Mouse (Mus musculus) midbrain, embryonic 10.5 days (tissue): ENCODE results near the gene Prr29. TPM values are rescaled to one million over a fixed set of nuclear protein-coding genes. Genes with fewer than 3 reads are reported as not detected.
A peak's percentile ranks its signal among the peaks of the same experiment; 100 is the strongest.
"Not testable (repeated sequence)": the region's sequence is repeated elsewhere in the genome, so short reads cannot be mapped to it uniquely, and the experiment has no call there.

Experiments
- DNase-seq: peaks from one replicate; pipeline ENCODE4 v3.0.0-alpha.2; 2017; ENCODE audit warnings: low spot score
- H3K27ac ChIP-seq: fragments of 300-500 bp; sonication (generic); replicated peaks from 2 replicates; pipeline ENCODE4 v1.5.1; 2016; ENCODE audit warnings: mild to moderate bottlenecking
- H3K27me3 ChIP-seq: fragments of 300-500 bp; sonication (generic); 2 replicates; pipeline ENCODE4 v1.6.1; 2016; ENCODE audit warnings: low read depth, mild to moderate bottlenecking; ENCODE audit not compliant: poor library complexity, severe bottlenecking
- H3K36me3 ChIP-seq: fragments of 300-500 bp; sonication (generic); 2 replicates; pipeline ENCODE4 v1.6.1; 2016; ENCODE audit warnings: mild to moderate bottlenecking, moderate library complexity
- H3K4me1 ChIP-seq: fragments of 300-500 bp; sonication (generic); 2 replicates; pipeline ENCODE4 v1.6.1; 2016
- H3K4me3 ChIP-seq: fragments of 300-500 bp; sonication (generic); 2 replicates; pipeline ENCODE4 v1.5.1; 2016; ENCODE audit warnings: mild to moderate bottlenecking, moderate library complexity
- H3K9me3 ChIP-seq: fragments of 300-500 bp; sonication (generic); replicated peaks from 2 replicates; pipeline ENCODE4 v1.6.1; 2016; ENCODE audit warnings: mild to moderate bottlenecking
- WGBS: fragments of 180-500 bp; shearing (Covaris S2); methylation state at CpG from one replicate; pipeline ENCODE4 v1.1.7; 2016; 5-methylcytosine and 5-hydroxymethylcytosine counted together
- polyA plus RNA-seq: library from polyadenylated mRNA; unstranded; fragments of >200 nt; fragmentation: Nextera tagmentation; extraction: Ambion mirVana; gene quantifications from 2 replicates; pipeline ENCODE4 v1.2.1, GENCODE M21; 2016

The Prr29 gene
- polyA plus RNA-seq, 1 experiment from 2014 or later, result 0.10 TPM

- Histone ChIP-seq H3K27ac (no peak overlapping the region), H3K27me3 (no peaks in the 10 kb centered on the region), H3K9me3 (no peaks in the 10 kb centered on the region), H3K4me3 (no peak overlapping the region), H3K36me3 (no peaks in the 10 kb centered on the region), H3K4me1 (no peaks in the 10 kb centered on the region)
- WGBS, result 34% methylated on average over 6 of the region's 6 CpGs
- peak; percentile 73 for DNase-seq
These were observed 26.4 kb downstream of the Prr29 start for GRCm38 (mm10) chr11:106391546-106392188.

- Histone ChIP-seq H3K4me3 (no peak overlapping the region), H3K27ac (no peak overlapping the region), H3K27me3 (no peaks in the 10 kb centered on the region), H3K4me1 (no peaks in the 10 kb centered on the region), H3K9me3 (no peaks in the 10 kb centered on the region), H3K36me3 (peaks cover 3% of the 10 kb centered on the region)
- 68% methylated on average over 7 of the region's 7 CpGs for WGBS
- no peak for DNase-seq
These were observed 27.5 kb downstream of the Prr29 start for GRCm38 (mm10) chr11:106392597-106393330.

GRCm38 (mm10) chr11:106393331-106393616, 28.0 kb downstream of the Prr29 start:
- 70% methylated on average over 4 of the region's 4 CpGs for WGBS
- Histone ChIP-seq H3K9me3 (no peaks in the 10 kb centered on the region), H3K27me3 (no peaks in the 10 kb centered on the region)

GRCm38 (mm10) chr11:106394055-106394454, 28.8 kb downstream of the Prr29 start:
- not testable (repeated sequence) for H3K4me1 ChIP-seq, H3K27me3 ChIP-seq, H3K4me3 ChIP-seq, DNase-seq, H3K9me3 ChIP-seq, H3K27ac ChIP-seq
- H3K36me3 ChIP-seq, result peaks cover 16% of the 10 kb centered on the region
- 96% methylated on average over 2 of the region's 2 CpGs for WGBS

More at GRCm38 (mm10) chr11:106393331-106393616, 28.0 kb downstream of the Prr29 start:
- no peak overlapping the region for H3K4me3 ChIP-seq
- H3K36me3 ChIP-seq, result peaks cover 8% of the 10 kb centered on the region
- H3K27ac ChIP-seq, result no peak overlapping the region
- H3K4me1 ChIP-seq, result no peaks in the 10 kb centered on the region
- no peak for DNase-seq

GRCm38 (mm10) chr11:106397656-106398055, 32.4 kb downstream of the Prr29 start:
- no peak overlapping the region for H3K27ac ChIP-seq
- peaks cover 35% of the 10 kb centered on the region for H3K36me3 ChIP-seq

GRCm38 (mm10) chr11:106398481-106398880, 33.2 kb downstream of the Prr29 start:
- no peak overlapping the region for H3K27ac ChIP-seq
- WGBS, result 90% methylated on average over 8 of the region's 8 CpGs
- no peaks in the 10 kb centered on the region for H3K4me1 ChIP-seq

More at GRCm38 (mm10) chr11:106397656-106398055, 32.4 kb downstream of the Prr29 start:
- Histone ChIP-seq H3K4me1 (no peaks in the 10 kb centered on the region), H3K27me3 (no peaks in the 10 kb centered on the region), H3K4me3 (no peak overlapping the region), H3K9me3 (no peaks in the 10 kb centered on the region)
- WGBS, result 86% methylated on average over 3 of the region's 3 CpGs
- DNase-seq, result no peak

GRCm38 (mm10) chr11:106410011-106410410, 44.7 kb downstream of the Prr29 start:
- H3K4me1 ChIP-seq, result no peaks in the 10 kb centered on the region
- WGBS, result 75% methylated on average over 4 of the region's 4 CpGs
- H3K9me3 ChIP-seq, result no peaks in the 10 kb centered on the region
- H3K27me3 ChIP-seq, result no peaks in the 10 kb centered on the region
- no peak overlapping the region for H3K27ac ChIP-seq
- peaks cover 57% of the 10 kb centered on the region for H3K36me3 ChIP-seq
- no peak for DNase-seq
- no peak overlapping the region for H3K4me3 ChIP-seq

More at GRCm38 (mm10) chr11:106398481-106398880, 33.2 kb downstream of the Prr29 start:
- no peaks in the 10 kb centered on the region for H3K27me3 ChIP-seq
- H3K36me3 ChIP-seq, result peaks cover 42% of the 10 kb centered on the region
- DNase-seq, result no peak
- no peaks in the 10 kb centered on the region for H3K9me3 ChIP-seq
- H3K4me3 ChIP-seq, result no peak overlapping the region

GRCm38 (mm10) chr11:106410507-106410906, 45.2 kb downstream of the Prr29 start:
- H3K4me3 ChIP-seq, result no peak overlapping the region
- H3K27me3 ChIP-seq, result no peaks in the 10 kb centered on the region
- no peaks in the 10 kb centered on the region for H3K4me1 ChIP-seq
- no peaks in the 10 kb centered on the region for H3K9me3 ChIP-seq
- H3K27ac ChIP-seq, result no peak overlapping the region
- peaks cover 54% of the 10 kb centered on the region for H3K36me3 ChIP-seq
- DNase-seq, result no peak
- WGBS, result 89% methylated on average over 3 of the region's 3 CpGs

- Histone ChIP-seq H3K27ac (no peak overlapping the region), H3K4me1 (no peaks in the 10 kb centered on the region), H3K27me3 (no peaks in the 10 kb centered on the region), H3K9me3 (no peaks in the 10 kb centered on the region), H3K4me3 (no peak overlapping the region), H3K36me3 (peaks cover 48% of the 10 kb centered on the region)
- WGBS, result 78% methylated on average over 2 of the region's 2 CpGs
- DNase-seq, result no peak
These were observed 45.9 kb downstream of the Prr29 start for GRCm38 (mm10) chr11:106411157-106411556.

GRCm38 (mm10) chr11:106412641-106413360, 47.5 kb downstream of the Prr29 start:
- Histone ChIP-seq H3K4me1 (no peaks in the 10 kb centered on the region), H3K27me3 (no peaks in the 10 kb centered on the region), H3K36me3 (peaks cover 33% of the 10 kb centered on the region), H3K27ac (no peak overlapping the region), H3K4me3 (no peak overlapping the region), H3K9me3 (no peaks in the 10 kb centered on the region)
- WGBS, result 91% methylated on average over 3 of the region's 3 CpGs
- DNase-seq, result no peak

GRCm38 (mm10) chr11:106416331-106416730, 51.1 kb downstream of the Prr29 start:
- Histone ChIP-seq H3K4me1 (no peaks in the 10 kb centered on the region), H3K9me3 (no peaks in the 10 kb centered on the region), H3K36me3 (peaks cover 15% of the 10 kb centered on the region), H3K27me3 (no peaks in the 10 kb centered on the region), H3K27ac (no peak overlapping the region), H3K4me3 (no peak overlapping the region)
- 76% methylated on average over 3 of the region's 3 CpGs for WGBS
- DNase-seq, result no peak

GRCm38 (mm10) chr11:106417860-106418259, 52.6 kb downstream of the Prr29 start:
- 91% methylated on average over 2 of the region's 2 CpGs for WGBS
- Histone ChIP-seq H3K27ac (no peak overlapping the region), H3K27me3 (no peaks in the 10 kb centered on the region), H3K9me3 (no peaks in the 10 kb centered on the region), H3K4me3 (no peak overlapping the region), H3K4me1 (no peaks in the 10 kb centered on the region), H3K36me3 (peaks cover 10% of the 10 kb centered on the region; the same call in 1 of the 2 replicates)
- DNase-seq, result no peak
